Mouse (Mus musculus) embryonic facial prominence, embryonic 10.5 days (tissue): ENCODE data around the gene Mrpl1. TPM values are rescaled to one million over a fixed set of nuclear protein-coding genes. Genes with fewer than 3 reads are reported as not detected.

Experiments
- DNase-seq: peaks from one replicate; pipeline ENCODE4 v3.0.0-alpha.2; 2017; ENCODE audit warnings: low spot score
- H3K27ac ChIP-seq: fragments of 300-500 bp; sonication (generic); replicated peaks from 2 replicates; pipeline ENCODE4 v1.5.1; 2016; ENCODE audit warnings: mild to moderate bottlenecking
- H3K27me3 ChIP-seq: fragments of 300-500 bp; sonication (generic); replicated peaks from 2 replicates; pipeline ENCODE4 v1.6.1; 2016; ENCODE audit warnings: low read depth, mild to moderate bottlenecking; ENCODE audit not compliant: poor library complexity, severe bottlenecking
- H3K36me3 ChIP-seq: fragments of 300-500 bp; sonication (generic); replicated peaks from 2 replicates; pipeline ENCODE4 v1.6.1; 2016; ENCODE audit warnings: mild to moderate bottlenecking, moderate library complexity
- H3K4me1 ChIP-seq: fragments of 300-500 bp; sonication (generic); 2 replicates; pipeline ENCODE4 v1.6.1; 2016
- H3K4me3 ChIP-seq: fragments of 300-500 bp; sonication (generic); 2 replicates; pipeline ENCODE4 v1.5.1; 2016; ENCODE audit warnings: mild to moderate bottlenecking, moderate library complexity
- H3K9me3 ChIP-seq: fragments of 300-500 bp; sonication (generic); 2 replicates; pipeline ENCODE4 v1.6.1; 2016; ENCODE audit warnings: mild to moderate bottlenecking
- WGBS: fragments of 180-500 bp; shearing (Covaris S2); methylation state at CpG from one replicate; pipeline ENCODE4 v1.1.7; 2016; 5-methylcytosine and 5-hydroxymethylcytosine counted together
- polyA plus RNA-seq: library from polyadenylated mRNA; unstranded; fragments of >200 nt; fragmentation: Nextera tagmentation; extraction: Ambion mirVana; gene quantifications from 2 replicates; pipeline ENCODE4 v1.2.1, GENCODE M21; 2016

Mrpl1 gene
- polyA plus RNA-seq, 1 experiment from 2014 or later = 24.1 TPM

GRCm38 (mm10) chr5:96267017-96267702 lies 57.9 kb downstream of the Mrpl1 start:
- H3K36me3 ChIP-seq = peaks cover 27% of the 10 kb centered on the region
- H3K27ac ChIP-seq = no peak overlapping the region

GRCm38 (mm10) chr5:96271070-96271469 lies 61.8 kb downstream of the Mrpl1 start:
- no peaks in the 10 kb centered on the region for H3K9me3 ChIP-seq
- no peak for DNase-seq
- no peak overlapping the region for H3K27ac ChIP-seq
- H3K4me1 ChIP-seq = no peaks in the 10 kb centered on the region
- H3K27me3 ChIP-seq = no peaks in the 10 kb centered on the region
- H3K4me3 ChIP-seq = no peak overlapping the region
- 87% methylated on average over 6 of the region's 6 CpGs for WGBS
- no peaks in the 10 kb centered on the region for H3K36me3 ChIP-seq

More at GRCm38 (mm10) chr5:96267017-96267702, 57.9 kb downstream of the Mrpl1 start:
- Histone ChIP-seq H3K4me1 (no peaks in the 10 kb centered on the region), H3K27me3 (no peaks in the 10 kb centered on the region), H3K9me3 (no peaks in the 10 kb centered on the region), H3K4me3 (no peak overlapping the region)
- DNase-seq = peak; percentile 65
- WGBS = 61% methylated on average over 3 of the region's 3 CpGs

- WGBS = 46% methylated on average over 8 of the region's 8 CpGs
- H3K4me3 ChIP-seq = no peak overlapping the region
- DNase-seq = peak; percentile 67
- H3K4me1 ChIP-seq = peaks cover 5% of the 10 kb centered on the region
- no peaks in the 10 kb centered on the region for H3K9me3 ChIP-seq
- H3K36me3 ChIP-seq = no peaks in the 10 kb centered on the region
- no peak overlapping the region for H3K27ac ChIP-seq
- peaks cover 18% of the 10 kb centered on the region for H3K27me3 ChIP-seq
Observed at GRCm38 (mm10) chr5:96305786-96306185, 96.5 kb downstream of the Mrpl1 start.

- no peak overlapping the region for H3K27ac ChIP-seq
- H3K4me1 ChIP-seq = peaks cover 5% of the 10 kb centered on the region
- no peaks in the 10 kb centered on the region for H3K36me3 ChIP-seq
- no peak for DNase-seq
- peaks cover 18% of the 10 kb centered on the region for H3K27me3 ChIP-seq
- no peaks in the 10 kb centered on the region for H3K9me3 ChIP-seq
- 62% methylated on average over 1 of the region's 1 CpGs for WGBS
- no peak overlapping the region for H3K4me3 ChIP-seq
Observed at GRCm38 (mm10) chr5:96306271-96306670, 97.0 kb downstream of the Mrpl1 start.

- H3K27me3 ChIP-seq = peaks cover 18% of the 10 kb centered on the region
- DNase-seq = no peak
- H3K9me3 ChIP-seq = no peaks in the 10 kb centered on the region
- no peak overlapping the region for H3K4me3 ChIP-seq
- peaks cover 9% of the 10 kb centered on the region for H3K4me1 ChIP-seq
- 68% methylated on average over 5 of the region's 5 CpGs for WGBS
- no peaks in the 10 kb centered on the region for H3K36me3 ChIP-seq
- no peak overlapping the region for H3K27ac ChIP-seq
Observed at GRCm38 (mm10) chr5:96306826-96307225, 97.5 kb downstream of the Mrpl1 start.

GRCm38 (mm10) chr5:96308086-96308485 lies 98.8 kb downstream of the Mrpl1 start:
- Histone ChIP-seq H3K4me1 (peaks cover 11% of the 10 kb centered on the region), H3K36me3 (no peaks in the 10 kb centered on the region), H3K27me3 (peaks cover 18% of the 10 kb centered on the region), H3K9me3 (no peaks in the 10 kb centered on the region), H3K27ac (no peak overlapping the region), H3K4me3 (no peak overlapping the region)
- 90% methylated on average over 13 of the region's 13 CpGs for WGBS
- DNase-seq = no peak

GRCm38 (mm10) chr5:96308645-96309044 lies 99.4 kb downstream of the Mrpl1 start:
- WGBS = 70% methylated on average over 5 of the region's 5 CpGs
- Histone ChIP-seq H3K4me3 (no peak overlapping the region), H3K27ac (no peak overlapping the region), H3K36me3 (no peaks in the 10 kb centered on the region), H3K4me1 (peaks cover 11% of the 10 kb centered on the region), H3K9me3 (no peaks in the 10 kb centered on the region), H3K27me3 (peaks cover 18% of the 10 kb centered on the region)
- no peak for DNase-seq

GRCm38 (mm10) chr5:96309566-96309965 lies 100.3 kb downstream of the Mrpl1 start:
- no peaks in the 10 kb centered on the region for H3K9me3 ChIP-seq
- DNase-seq = no peak
- no peak overlapping the region for H3K4me3 ChIP-seq
- H3K27me3 ChIP-seq = peaks cover 11% of the 10 kb centered on the region
- H3K4me1 ChIP-seq = peaks cover 11% of the 10 kb centered on the region
- H3K36me3 ChIP-seq = no peaks in the 10 kb centered on the region
- 92% methylated on average over 5 of the region's 5 CpGs for WGBS
- no peak overlapping the region for H3K27ac ChIP-seq

- Histone ChIP-seq H3K27ac (no peak overlapping the region), H3K4me3 (no peak overlapping the region), H3K27me3 (peaks cover 10% of the 10 kb centered on the region; the same call in 1 of the 2 replicates), H3K9me3 (no peaks in the 10 kb centered on the region), H3K4me1 (0 out of 2 replicates have a peak, but pooled peaks cover 6% of the 10 kb centered on the region), H3K36me3 (no peaks in the 10 kb centered on the region)
- 79% methylated on average over 8 of the region's 8 CpGs for WGBS
- no peak for DNase-seq
Observed at GRCm38 (mm10) chr5:96311677-96312076, 102.4 kb downstream of the Mrpl1 start.

Other genes starting within 250 kb of the Mrpl1 start
- 12.3 and 13.9 TPM in 2 replicates for gene Cnot6l, start 45.3 kb upstream of the Mrpl1 start, polyA plus RNA-seq
- 11.1 and 12.8 TPM in 2 replicates for gene Fras1, start 164.5 kb downstream of the Mrpl1 start, polyA plus RNA-seq